Mouse (Mus musculus) heart, adult 11 months (tissue): ENCODE measurements around the gene Bfsp1.
A peak's percentile ranks its signal among the peaks of the same experiment; 100 is the strongest.

Experiments
- DNase-seq: peaks from one replicate; pipeline ENCODE4 v3.0.0; 2022

Gene Bfsp1

DNA sequence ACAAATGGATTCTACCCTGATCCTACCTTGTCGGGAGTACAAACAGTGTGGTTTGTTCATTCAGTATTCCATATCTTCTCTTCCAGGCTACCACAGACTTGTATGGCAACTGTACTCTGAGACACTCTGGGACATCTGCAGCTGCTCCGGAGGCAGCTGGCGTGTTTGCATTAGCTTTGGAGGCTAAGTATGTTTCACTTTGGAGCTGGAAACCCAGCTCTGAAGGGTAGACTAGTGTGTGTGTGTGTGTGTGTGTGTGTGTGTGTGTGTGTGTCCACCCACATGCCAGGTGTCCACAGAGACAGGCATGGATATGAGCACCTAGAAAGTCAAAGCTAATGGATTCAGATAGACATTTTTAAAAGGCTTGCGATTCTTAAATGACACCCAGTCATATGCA is 67.1 kb downstream of the Bfsp1 start:
- peak; percentile 4 for DNase-seq

DNA sequence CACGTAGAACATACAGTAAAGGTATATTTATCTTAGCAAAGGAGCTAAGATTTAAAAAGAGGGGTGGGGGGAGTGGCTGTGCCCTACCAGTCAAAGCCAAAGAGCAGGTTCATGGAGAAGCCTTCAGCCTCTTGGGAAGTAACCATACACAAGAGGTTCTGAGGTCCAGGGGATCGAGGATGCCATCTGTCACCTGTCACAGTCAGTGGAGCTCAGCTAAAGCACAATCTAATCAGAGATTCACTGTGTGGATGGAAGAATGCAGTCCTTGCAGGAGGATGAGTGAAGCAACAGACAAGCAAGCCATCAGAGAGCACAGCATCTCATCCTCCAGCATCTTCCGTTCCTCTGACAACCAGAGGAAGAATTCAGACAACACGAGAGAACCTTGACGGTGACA is 73.1 kb downstream of the Bfsp1 start:
- peak; percentile 49 for DNase-seq

DNA sequence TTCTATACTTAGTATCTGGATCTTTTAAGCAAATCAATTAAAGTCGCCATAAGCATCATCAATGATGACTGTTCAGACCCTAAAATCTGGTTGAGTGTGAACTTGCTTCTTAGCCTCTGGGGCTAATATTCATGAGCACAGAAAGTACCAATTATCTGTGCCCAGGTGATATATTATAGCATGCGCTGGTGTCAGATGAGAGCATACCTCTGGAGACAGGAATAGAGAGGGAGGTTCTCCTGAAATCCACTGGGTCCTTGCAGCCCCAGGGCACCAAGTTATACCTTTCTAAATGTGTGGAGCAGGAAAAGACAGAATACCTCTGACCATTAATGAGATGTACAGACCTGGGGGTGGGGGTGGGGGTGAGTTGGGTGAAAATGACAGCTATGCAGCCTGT is 82.7 kb downstream of the Bfsp1 start:
- peak; percentile 48 for DNase-seq
